Mouse (Mus musculus) liver, embryonic 14 days (tissue): ENCODE measurements around the gene Xk. TPM values are rescaled to one million over a fixed set of nuclear protein-coding genes. Genes with fewer than 3 reads are reported as not detected.

Experiments used
- polyA plus RNA-seq: library from polyadenylated mRNA; depleted of rRNA; stranded (reverse); fragments of >200 nt; gene quantifications from 2 replicates; pipeline ENCODE4 v1.2.3, GENCODE M21; 2012; rRNA removed

Xk gene
- polyA plus RNA-seq, result 16.2 and 19.8 TPM in 2 replicates

DNA sequence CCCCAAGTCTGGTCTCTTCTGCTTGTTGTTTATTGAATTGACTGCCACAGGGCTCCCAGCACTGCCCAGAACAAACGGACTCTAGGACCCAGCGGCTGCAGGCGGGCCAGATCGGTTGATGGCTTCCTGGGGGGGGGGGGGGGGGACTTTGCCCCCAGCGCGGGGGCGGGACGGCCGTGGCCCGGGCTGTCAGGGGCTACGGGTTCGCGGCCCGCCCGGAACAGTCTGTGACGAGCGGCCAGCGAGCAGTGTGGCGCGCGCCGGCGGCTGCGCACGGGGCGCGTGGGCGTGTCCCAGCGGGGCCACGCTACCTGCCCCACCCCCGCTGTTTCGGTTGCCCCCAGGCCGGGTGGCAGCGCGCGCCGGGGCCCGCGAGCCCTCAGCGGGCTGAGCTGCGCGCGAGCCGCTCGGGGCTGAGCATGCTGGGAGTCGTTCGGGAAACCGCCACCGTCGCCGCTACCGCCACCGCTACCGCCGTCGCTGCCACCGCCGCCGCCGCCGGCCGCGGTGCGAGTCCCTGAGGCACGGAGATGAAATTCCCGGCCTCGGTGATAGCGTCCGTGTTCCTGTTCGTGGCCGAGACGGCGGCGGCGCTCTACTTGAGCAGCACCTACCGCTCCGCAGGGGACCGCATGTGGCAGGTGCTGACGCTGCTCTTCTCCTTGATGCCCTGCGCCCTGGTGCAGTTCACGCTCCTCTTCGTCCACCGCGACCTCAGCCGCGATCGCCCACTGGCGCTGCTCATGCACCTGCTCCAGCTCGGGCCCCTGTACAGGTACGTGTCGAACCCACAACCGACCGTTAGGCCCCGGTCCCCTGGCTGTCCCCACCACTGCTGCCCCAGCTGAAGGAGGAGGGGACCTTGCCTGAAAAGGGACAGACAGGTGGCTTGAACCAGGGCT is at the start of gene Xk:
Gene Xk (plus strand): TSS at position 297 of the 902 bp plus-strand sequence.

GRCm38 (mm10) chrX:9256766-9257165 is 15.8 kb upstream of the Xk start, which contains the start of gene Gm14862:
TSS of gene Gm14862 (minus strand) at chrX:9256899.

GRCm38 (mm10) chrX:9283464-9283863 is 10.9 kb downstream of the Xk start, which contains the start of gene H2al1m:
TSS of gene H2al1m (plus strand) at chrX:9283764.

DNA sequence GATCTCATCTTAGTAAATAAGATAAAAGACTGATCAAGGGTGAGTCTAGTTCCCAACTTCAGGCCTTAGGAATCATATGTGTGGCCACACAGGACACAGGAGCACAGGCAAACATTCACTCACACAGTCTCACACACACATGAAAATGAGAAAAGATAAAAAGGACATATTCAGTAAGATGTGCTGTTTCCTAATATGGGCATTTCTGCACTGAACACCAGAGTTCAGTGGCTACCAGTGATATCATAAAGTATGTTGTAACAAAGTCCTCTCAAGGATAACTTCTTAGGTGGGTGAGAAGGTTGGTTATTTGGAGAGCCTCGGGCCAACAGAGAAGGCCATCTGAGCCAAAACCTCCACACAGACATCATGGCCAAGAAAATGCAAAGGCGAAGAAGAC is 77.8 kb downstream of the Xk start, which contains the start of gene H2al1k:
Gene H2al1k (plus strand): TSS at position 301 of the 400 bp plus-strand sequence.

Other genes starting within 250 kb of the Xk start
- gene Fthl17e, start 239.3 kb upstream of the Xk start, polyA plus RNA-seq, result not detected in 2 replicates
- not detected in 2 replicates for gene Fthl17f, start 209.7 kb upstream of the Xk start, polyA plus RNA-seq
- gene 4930402K13Rik, start 168.2 kb upstream of the Xk start, polyA plus RNA-seq, result not detected in 2 replicates
- 0.06 and 0.07 TPM in 2 replicates for gene Lancl3, start 72.9 kb upstream of the Xk start, polyA plus RNA-seq
- 1.2 and 1.5 TPM in 2 replicates for gene Gm14862, start 15.9 kb upstream of the Xk start, polyA plus RNA-seq
- 2.2 and 2.8 TPM in 2 replicates for gene H2al1m, start 11.0 kb downstream of the Xk start, polyA plus RNA-seq
- not detected in 2 replicates for gene H2al1k, start 77.9 kb downstream of the Xk start, polyA plus RNA-seq
- 2.6 and 4.0 TPM in 2 replicates for gene Cybb, start 215.0 kb downstream of the Xk start, polyA plus RNA-seq